Mouse (Mus musculus) midbrain, embryonic 11.5 days (tissue): ENCODE data around the gene Dennd4c. TPM values are rescaled to one million over a fixed set of nuclear protein-coding genes. Genes with fewer than 3 reads are reported as not detected.

Experiments used
- ATAC-seq: fragments of 200-750 bp; cut with Nextera tagmentation; 2 replicates; pipeline ENCODE4 v1.8.0; 2017; ENCODE audit warnings: moderate TSS enrichment, moderate library complexity; ENCODE audit not compliant: low FRiP score
- DNase-seq: peaks from one replicate; pipeline ENCODE4 v3.0.0; 2015; ENCODE audit warnings: low spot score; ENCODE audit errors: missing footprints
- H3K27ac ChIP-seq: fragments of 300-500 bp; sonication (generic); 2 replicates; pipeline ENCODE4 v1.5.1; 2014; ENCODE audit warnings: low read depth, low read length
- H3K27me3 ChIP-seq: fragments of 300-500 bp; sonication (generic); 2 replicates; pipeline ENCODE4 v1.6.1; 2014; ENCODE audit warnings: mild to moderate bottlenecking, low read length, moderate library complexity, mixed read lengths; ENCODE audit not compliant: control insufficient read depth, insufficient read depth
- H3K36me3 ChIP-seq: fragments of 300-500 bp; sonication (generic); 2 replicates; pipeline ENCODE4 v1.6.1; 2014; ENCODE audit warnings: mild to moderate bottlenecking, low read length, moderate library complexity, mixed read lengths; ENCODE audit not compliant: control insufficient read depth, insufficient read depth
- H3K4me1 ChIP-seq: fragments of 300-500 bp; sonication (generic); 2 replicates; pipeline ENCODE4 v1.6.1; 2014; ENCODE audit warnings: low read length; ENCODE audit not compliant: control insufficient read depth, insufficient read depth
- H3K4me2 ChIP-seq: fragments of 300-500 bp; sonication (generic); 2 replicates; pipeline ENCODE4 v1.6.1; 2014; ENCODE audit warnings: mild to moderate bottlenecking, moderate library complexity
- H3K4me3 ChIP-seq: fragments of 300-500 bp; sonication (generic); 2 replicates; pipeline ENCODE4 v1.5.1; 2014; ENCODE audit warnings: low read depth, low read length
- H3K9ac ChIP-seq: fragments of 300-500 bp; sonication (generic); 2 replicates; pipeline ENCODE4 v1.6.1; 2014; ENCODE audit warnings: low read length
- H3K9me3 ChIP-seq: fragments of 300-500 bp; sonication (generic); 2 replicates; pipeline ENCODE4 v1.6.1; 2016; ENCODE audit warnings: low read length; ENCODE audit not compliant: control insufficient read depth
- WGBS: fragments of 180-500 bp; shearing (Covaris S2); extraction: QIAGEN DNeasy Blood & Tissue Kit; methylation state at CpG from one replicate; pipeline ENCODE4 v1.1.7; 2014; 5-methylcytosine and 5-hydroxymethylcytosine counted together
- polyA plus RNA-seq: library from polyadenylated mRNA; unstranded; fragments of >200 nt; fragmentation: Nextera tagmentation; extraction: Ambion mirVana; gene quantifications from 2 replicates; pipeline ENCODE4 v1.2.1, GENCODE M21; 2014

The Dennd4c gene
- polyA plus RNA-seq = 4.9 and 5.0 TPM in 2 replicates

- H3K9me3 ChIP-seq = no peaks in the 10 kb centered on the region
- H3K4me3 ChIP-seq = peak within 1 kb of the TSS; percentile 96
- H3K4me1 ChIP-seq = peaks cover 6% of the 10 kb centered on the region
- peak within 1 kb of the TSS; percentile 93 for H3K9ac ChIP-seq
- peak within 1 kb of the TSS; percentile 65 for H3K27ac ChIP-seq
- ATAC-seq (peak; percentile 99), DNase-seq (peak; percentile 99)
- H3K36me3 ChIP-seq = no peaks in the 10 kb centered on the region
- no peaks in the 10 kb centered on the region for H3K27me3 ChIP-seq
- H3K4me2 ChIP-seq = peak within 1 kb of the TSS; percentile 84
- under 1% methylated on average over 88 of the region's 95 CpGs for WGBS
These were observed at the start of gene Dennd4c for GRCm38 (mm10) chr4:86748336-86749291. TSS of gene Dennd4c (plus strand) at chr4:86748555.

GRCm38 (mm10) chr4:86699161-86699865 is 49.0 kb upstream of the Dennd4c start:
- Histone ChIP-seq H3K4me2 (no peak overlapping the region), H3K36me3 (no peaks in the 10 kb centered on the region), H3K9me3 (no peaks in the 10 kb centered on the region), H3K27ac (no peak overlapping the region), H3K4me3 (no peak overlapping the region), H3K27me3 (no peaks in the 10 kb centered on the region), H3K4me1 (no peaks in the 10 kb centered on the region), H3K9ac (no peak overlapping the region)
- WGBS = 74% methylated on average over 5 of the region's 5 CpGs
- DNase-seq (no peak), ATAC-seq (no peak)

- 35% methylated on average over 1 of the region's 1 CpGs for WGBS
- Histone ChIP-seq H3K4me1 (no peaks in the 10 kb centered on the region), H3K4me2 (no peak overlapping the region)
These were observed 39.6 kb upstream of the Dennd4c start for GRCm38 (mm10) chr4:86708801-86709200.

GRCm38 (mm10) chr4:86710034-86710650 is 38.2 kb upstream of the Dennd4c start:
- Histone ChIP-seq H3K9me3 (no peaks in the 10 kb centered on the region), H3K4me2 (no peak overlapping the region), H3K4me1 (no peaks in the 10 kb centered on the region), H3K9ac (no peak overlapping the region), H3K4me3 (no peak overlapping the region), H3K36me3 (no peaks in the 10 kb centered on the region), H3K27me3 (no peaks in the 10 kb centered on the region), H3K27ac (no peak overlapping the region)
- DNase-seq (no peak), ATAC-seq (no peak)
- 69% methylated on average over 6 of the region's 6 CpGs for WGBS

More at GRCm38 (mm10) chr4:86708801-86709200, 39.6 kb upstream of the Dennd4c start:
- DNase-seq = no peak
- no peak for ATAC-seq
- no peak overlapping the region for H3K4me3 ChIP-seq
- H3K36me3 ChIP-seq = no peaks in the 10 kb centered on the region
- no peaks in the 10 kb centered on the region for H3K9me3 ChIP-seq
- H3K9ac ChIP-seq = no peak overlapping the region
- no peak overlapping the region for H3K27ac ChIP-seq
- no peaks in the 10 kb centered on the region for H3K27me3 ChIP-seq

GRCm38 (mm10) chr4:86710666-86711215 is 37.6 kb upstream of the Dennd4c start:
- WGBS = 75% methylated on average over 4 of the region's 4 CpGs
- DNase-seq (no peak), ATAC-seq (no peak)
- Histone ChIP-seq H3K4me3 (no peak overlapping the region), H3K4me2 (no peak overlapping the region), H3K36me3 (no peaks in the 10 kb centered on the region), H3K4me1 (no peaks in the 10 kb centered on the region), H3K27ac (no peak overlapping the region), H3K27me3 (no peaks in the 10 kb centered on the region), H3K9ac (no peak overlapping the region), H3K9me3 (no peaks in the 10 kb centered on the region)

- no peak overlapping the region for H3K27ac ChIP-seq
- ATAC-seq = no peak
These were observed 35.6 kb upstream of the Dennd4c start for GRCm38 (mm10) chr4:86712751-86713195.

GRCm38 (mm10) chr4:86713518-86713917 is 34.8 kb upstream of the Dennd4c start:
- DNase-seq (no peak), ATAC-seq (no peak)
- WGBS = 76% methylated on average over 2 of the region's 2 CpGs
- H3K36me3 ChIP-seq = no peaks in the 10 kb centered on the region
- H3K9me3 ChIP-seq = no peaks in the 10 kb centered on the region
- H3K9ac ChIP-seq = no peak overlapping the region
- no peaks in the 10 kb centered on the region for H3K4me1 ChIP-seq
- no peak overlapping the region for H3K4me3 ChIP-seq
- no peaks in the 10 kb centered on the region for H3K27me3 ChIP-seq
- no peak overlapping the region for H3K4me2 ChIP-seq
- no peak overlapping the region for H3K27ac ChIP-seq

More at GRCm38 (mm10) chr4:86712751-86713195, 35.6 kb upstream of the Dennd4c start:
- Histone ChIP-seq H3K27me3 (no peaks in the 10 kb centered on the region), H3K9me3 (no peaks in the 10 kb centered on the region), H3K4me2 (no peak overlapping the region), H3K9ac (no peak overlapping the region), H3K4me3 (no peak overlapping the region), H3K4me1 (no peaks in the 10 kb centered on the region), H3K36me3 (no peaks in the 10 kb centered on the region)
- DNase-seq = no peak
- 84% methylated on average over 12 of the region's 12 CpGs for WGBS

- H3K4me1 ChIP-seq = no peaks in the 10 kb centered on the region
- no peak overlapping the region for H3K4me3 ChIP-seq
- no peaks in the 10 kb centered on the region for H3K36me3 ChIP-seq
- WGBS = 97% methylated on average over 1 of the region's 1 CpGs
- H3K27ac ChIP-seq = no peak overlapping the region
- no peaks in the 10 kb centered on the region for H3K27me3 ChIP-seq
- H3K9me3 ChIP-seq = no peaks in the 10 kb centered on the region
- no peak for ATAC-seq
- H3K4me2 ChIP-seq = no peak overlapping the region
- H3K9ac ChIP-seq = no peak overlapping the region
- no peak for DNase-seq
These were observed 33.0 kb upstream of the Dennd4c start for GRCm38 (mm10) chr4:86715341-86715740.
